Mouse (Mus musculus) mature B cell (primary cell): ENCODE data around the gene Phc2.
"Not testable (repeated sequence)": the region's sequence is repeated elsewhere in the genome, so short reads cannot be mapped to it uniquely, and the experiment has no call there.

ENCODE experiments used
- in situ Hi-C: fragments of 300-500 bp; cut with MboI; formaldehyde crosslinking; loops from 2 replicates; pipeline ENCODE4 v1.14.3; 2019

Gene Phc2

GRCm38 (mm10) chr4:128646762-128647161 lies 7.7 kb upstream of the Phc2 start:
- in situ Hi-C loops: no loop called here

DNA sequence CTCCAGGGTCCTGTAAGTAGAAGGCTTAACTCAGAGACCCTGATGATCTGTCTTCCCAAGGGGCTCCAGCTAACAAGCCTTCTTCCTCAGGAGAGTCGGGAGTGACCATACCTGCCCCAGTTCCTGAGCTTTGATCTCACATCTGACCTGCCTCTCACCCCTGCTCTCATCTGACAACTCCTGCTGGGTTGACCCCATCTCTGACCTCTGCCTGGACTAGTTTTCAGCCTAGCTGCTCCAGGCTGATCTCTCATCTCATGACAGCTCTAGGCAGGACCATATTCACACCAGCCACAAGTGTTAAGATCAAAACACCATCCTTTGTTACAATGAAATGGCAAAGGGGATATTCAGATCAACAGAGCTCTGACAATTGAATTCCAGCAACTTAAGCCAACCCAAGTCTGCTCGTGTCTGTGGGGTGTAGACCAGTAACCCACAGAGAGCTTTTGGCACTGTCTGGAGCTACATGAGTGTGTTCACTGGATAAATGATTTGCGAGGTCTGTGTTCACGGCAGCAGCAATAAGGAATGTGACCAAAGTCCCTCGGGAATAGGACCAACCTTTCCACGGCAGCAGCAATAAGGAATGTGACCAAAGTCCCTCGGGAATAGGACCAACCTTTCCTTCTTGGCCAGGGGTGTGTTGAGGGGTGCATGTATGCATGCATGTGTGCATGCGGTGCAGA lies 5.8 kb upstream of the Phc2 start:
- in situ Hi-C loops: no loop called here

- in situ Hi-C loops: no loop called here
Measured at GRCm38 (mm10) chr4:128651530-128651929, 3.0 kb upstream of the Phc2 start.

- in situ Hi-C loops: no loop called here
Measured at GRCm38 (mm10) chr4:128652584-128653298, 1.8 kb upstream of the Phc2 start.

- in situ Hi-C loops: no loop called here
Measured at GRCm38 (mm10) chr4:128655446-128655845, 944 bp downstream of the Phc2 start.

DNA sequence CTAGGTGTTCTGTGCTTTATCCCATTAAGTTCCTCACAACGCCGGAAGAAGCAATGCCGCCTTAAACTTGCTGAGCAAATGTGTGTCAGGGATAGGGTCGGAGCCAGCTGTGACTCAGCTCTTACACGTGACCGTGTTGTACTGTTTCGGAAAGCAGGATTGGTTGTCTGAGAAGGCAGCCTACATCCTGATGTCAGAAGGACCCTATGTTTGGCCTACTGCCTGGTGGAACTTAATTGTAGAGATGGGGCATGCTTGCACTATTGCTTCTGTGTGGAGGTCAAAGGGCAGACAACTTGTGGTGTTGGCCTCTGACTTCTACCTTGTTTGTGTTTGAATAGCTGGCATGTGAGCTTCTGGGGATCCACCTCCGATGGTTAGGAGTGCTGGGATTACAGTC lies 5.7 kb downstream of the Phc2 start:
- in situ Hi-C loops: no loop called here

- in situ Hi-C loops: no loop called here
Measured at GRCm38 (mm10) chr4:128661063-128661462, 6.6 kb downstream of the Phc2 start.

- in situ Hi-C loops: no loop called here
Measured at GRCm38 (mm10) chr4:128664002-128664401, 9.5 kb downstream of the Phc2 start.

- in situ Hi-C loops: not testable (repeated sequence)
Measured at GRCm38 (mm10) chr4:128666362-128666761, 11.9 kb downstream of the Phc2 start.

DNA sequence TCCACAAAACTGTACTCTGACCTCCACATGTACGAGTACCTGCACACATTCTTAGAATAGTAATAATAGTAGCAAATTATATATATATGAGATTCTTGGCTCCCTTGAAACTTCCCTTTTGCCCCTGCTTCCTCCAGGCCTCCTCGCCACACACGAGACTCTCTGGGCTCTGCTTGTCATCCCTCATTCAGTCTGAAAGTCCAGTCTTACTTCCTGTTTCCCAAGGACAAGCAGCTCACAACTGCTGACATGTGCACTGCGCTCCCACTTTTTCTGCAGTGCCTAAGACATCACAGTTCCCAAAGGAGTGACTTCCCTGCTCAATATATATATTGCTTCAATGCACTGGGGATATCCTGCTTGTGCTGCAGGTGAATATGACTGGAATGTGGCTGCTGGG lies 12.7 kb downstream of the Phc2 start:
- in situ Hi-C loops: not testable (repeated sequence)

DNA sequence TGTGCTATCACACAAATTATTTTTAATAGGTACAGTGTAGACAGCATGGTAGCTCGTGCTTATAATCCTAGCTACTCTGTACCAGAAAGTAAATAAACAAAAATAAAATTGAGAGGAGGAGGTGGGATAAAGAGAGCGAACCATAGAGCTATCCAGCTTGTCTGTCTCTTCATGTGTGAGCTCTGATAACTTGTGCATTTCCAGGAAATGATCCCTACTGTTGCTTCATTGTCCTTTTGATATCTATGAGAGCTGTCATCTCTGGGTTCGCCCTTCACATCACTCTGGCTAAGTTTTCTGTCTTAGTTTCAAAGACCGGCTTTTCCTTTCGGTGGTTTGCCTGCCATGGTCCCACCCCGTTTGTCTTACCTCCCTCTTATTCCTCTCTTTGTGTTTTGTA lies 14.7 kb downstream of the Phc2 start:
- in situ Hi-C loops: no loop called here

DNA sequence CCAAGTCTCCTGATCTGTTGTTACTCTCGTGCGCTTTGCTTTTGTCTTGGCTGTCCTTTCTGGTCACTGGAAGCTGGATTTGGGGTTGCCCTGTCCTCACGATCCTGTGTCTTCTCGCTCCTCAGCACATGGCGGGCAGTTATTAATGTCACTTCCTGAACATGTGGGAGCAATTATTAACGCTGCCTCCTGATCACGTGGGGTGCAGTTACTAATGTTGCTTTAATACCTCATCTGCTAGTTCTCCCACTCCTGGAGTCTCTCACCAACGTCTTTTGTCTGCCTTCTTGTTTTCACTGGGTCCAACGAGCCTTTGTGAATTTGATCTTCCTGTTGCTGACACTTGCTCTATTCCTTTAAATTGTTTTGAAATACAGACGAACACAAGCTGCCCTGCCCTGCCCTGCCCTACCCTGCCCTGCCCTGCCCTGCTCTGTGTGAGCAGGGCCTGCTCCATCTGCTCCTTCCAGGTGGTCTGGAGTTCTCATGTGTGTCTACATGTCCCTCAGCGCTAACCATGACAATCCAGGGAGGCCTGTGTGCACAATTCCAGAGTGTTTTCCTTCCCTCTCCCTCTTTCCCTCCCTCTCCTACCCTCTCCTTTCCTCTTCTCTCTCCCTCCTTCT lies 16.2 kb downstream of the Phc2 start:
- in situ Hi-C loops: no loop called here

- in situ Hi-C loops: no loop called here
Measured at GRCm38 (mm10) chr4:128672494-128672893, 18.0 kb downstream of the Phc2 start.

- in situ Hi-C loops: no loop called here
Measured at GRCm38 (mm10) chr4:128678564-128679217, 24.2 kb downstream of the Phc2 start.

DNA sequence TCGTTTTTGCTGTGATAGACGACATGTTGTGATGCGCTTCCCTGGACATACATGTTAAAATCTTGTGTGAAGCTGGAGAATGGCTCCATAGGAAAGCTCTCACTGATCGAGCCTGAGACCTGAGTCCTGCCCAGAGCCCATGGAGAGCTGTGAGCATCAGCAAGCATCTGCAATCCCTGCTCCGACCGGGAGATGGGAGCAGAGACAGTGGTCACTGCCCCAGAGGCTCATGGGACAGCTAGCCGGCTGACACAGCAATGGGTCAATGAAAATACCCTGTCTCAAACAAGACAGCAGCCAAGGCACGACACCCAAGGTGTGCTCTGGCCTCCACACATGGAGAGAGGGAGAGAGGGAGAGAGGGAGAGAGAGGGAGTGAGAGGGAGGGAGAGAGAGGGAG lies 26.6 kb downstream of the Phc2 start:
- in situ Hi-C loops: no loop called here

GRCm38 (mm10) chr4:128682281-128682680 lies 27.8 kb downstream of the Phc2 start:
- in situ Hi-C loops: no loop called here

GRCm38 (mm10) chr4:128683706-128684105 lies 29.2 kb downstream of the Phc2 start:
- in situ Hi-C loops: no loop called here

DNA sequence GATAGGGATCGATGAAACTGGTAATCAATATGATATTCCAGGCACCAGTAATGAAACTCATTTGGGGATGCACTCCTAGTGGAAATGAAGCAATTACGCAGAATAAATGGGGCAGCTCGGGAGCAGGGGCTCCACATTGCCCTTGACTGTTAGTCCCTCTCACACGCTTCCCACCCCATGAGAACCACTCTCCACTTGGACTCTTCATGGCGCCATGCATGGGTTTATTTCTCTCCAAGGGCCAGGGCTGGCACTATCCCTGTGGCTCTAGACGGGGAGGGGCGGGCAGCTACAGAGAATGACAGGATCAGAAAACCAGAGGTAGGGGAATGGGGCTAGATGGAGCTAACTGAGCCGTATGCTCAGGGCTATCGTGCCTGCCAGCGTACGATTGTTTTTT lies 29.6 kb downstream of the Phc2 start:
- in situ Hi-C loops: no loop called here

- in situ Hi-C loops: no loop called here
Measured at GRCm38 (mm10) chr4:128688513-128688913, 34.0 kb downstream of the Phc2 start.

DNA sequence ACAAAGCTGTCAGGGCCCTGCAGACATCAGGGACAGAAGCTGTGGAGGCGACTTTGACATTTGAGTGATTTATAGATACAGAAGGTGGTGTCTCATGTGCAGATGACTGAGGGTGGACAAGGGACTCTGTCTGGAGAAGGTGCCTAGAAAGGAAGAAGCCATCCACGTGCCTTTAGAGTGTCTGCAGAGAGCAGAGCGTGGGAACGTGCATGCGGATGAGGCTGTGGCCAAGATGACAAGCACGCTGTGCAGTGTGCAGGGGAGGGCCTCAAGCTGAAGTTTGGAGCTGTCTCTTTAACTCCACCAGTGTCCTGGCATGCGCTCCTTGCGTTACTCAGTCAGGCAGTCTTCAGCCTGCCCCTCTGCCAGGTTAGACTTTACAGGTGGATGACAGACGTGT lies 34.5 kb downstream of the Phc2 start:
- in situ Hi-C loops: no loop called here

DNA sequence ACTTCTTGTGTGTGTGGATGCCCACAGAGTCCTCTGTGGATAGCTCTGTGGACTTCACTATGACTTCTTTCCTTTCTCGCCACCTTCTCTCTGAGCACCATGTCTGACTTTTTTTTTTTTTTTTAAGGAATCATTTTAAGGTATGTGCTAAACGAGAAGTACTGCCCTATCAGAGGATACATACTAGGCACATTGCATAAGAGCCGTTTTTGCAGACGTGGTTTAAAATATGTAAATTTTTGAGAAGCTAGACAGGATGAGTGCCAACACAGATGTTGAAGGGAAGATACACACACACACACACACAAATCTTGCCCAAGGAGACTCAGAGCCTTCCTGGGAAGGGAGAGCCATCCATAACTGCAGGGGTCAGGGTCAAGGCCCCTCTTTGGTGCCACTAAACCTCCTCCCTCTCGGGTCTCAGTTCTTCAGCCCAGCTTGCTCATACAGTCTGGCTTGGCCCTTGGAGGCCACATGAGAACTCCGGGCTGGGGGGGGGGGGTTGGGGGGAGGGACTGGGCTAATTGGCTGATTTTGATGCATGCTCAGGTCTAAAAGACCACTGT lies 35.3 kb downstream of the Phc2 start:
- in situ Hi-C loops: no loop called here

DNA sequence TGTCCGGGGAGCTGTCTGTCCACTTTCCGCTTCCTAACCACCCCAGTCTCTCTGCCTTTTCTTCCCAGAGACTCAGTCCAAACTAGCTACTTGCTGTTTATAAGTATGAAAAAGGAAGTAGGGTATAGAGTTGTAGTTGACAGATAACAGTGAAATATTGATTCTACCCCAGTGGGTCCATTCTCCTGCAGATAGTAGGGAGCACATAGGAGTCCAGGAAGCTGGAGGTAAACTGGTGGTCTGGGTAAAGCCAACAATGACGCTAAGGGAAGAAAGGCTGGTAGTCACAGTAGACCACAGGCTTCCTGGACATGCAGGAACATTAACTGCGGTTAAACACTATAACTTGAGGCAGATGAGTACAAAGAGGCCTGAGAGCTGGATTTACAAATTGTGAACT lies 36.7 kb downstream of the Phc2 start:
- in situ Hi-C loops: no loop called here
